Mouse (Mus musculus) B cell, adult 62 days (primary cell): ENCODE measurements around the gene Wfdc9. TPM values are rescaled to one million over a fixed set of nuclear protein-coding genes. Genes with fewer than 3 reads are reported as not detected.

Source experiments
- total RNA-seq: library from RNA; stranded (reverse); gene quantifications from 4 replicates; pipeline ENCODE4 v1.2.4, GENCODE M21; 2023

Gene Wfdc9
- not detected in 4 replicates for total RNA-seq

GRCm38 (mm10) chr2:164656483-164656882 is at the start of gene Wfdc9:
Gene Wfdc9, minus strand, starts transcription at chr2:164656583.

GRCm38 (mm10) chr2:164698201-164698600 is 41.8 kb upstream of the Wfdc9 start, which contains the start of gene Spint4:
Gene Spint4, plus strand, starts transcription at chr2:164698501.

DNA sequence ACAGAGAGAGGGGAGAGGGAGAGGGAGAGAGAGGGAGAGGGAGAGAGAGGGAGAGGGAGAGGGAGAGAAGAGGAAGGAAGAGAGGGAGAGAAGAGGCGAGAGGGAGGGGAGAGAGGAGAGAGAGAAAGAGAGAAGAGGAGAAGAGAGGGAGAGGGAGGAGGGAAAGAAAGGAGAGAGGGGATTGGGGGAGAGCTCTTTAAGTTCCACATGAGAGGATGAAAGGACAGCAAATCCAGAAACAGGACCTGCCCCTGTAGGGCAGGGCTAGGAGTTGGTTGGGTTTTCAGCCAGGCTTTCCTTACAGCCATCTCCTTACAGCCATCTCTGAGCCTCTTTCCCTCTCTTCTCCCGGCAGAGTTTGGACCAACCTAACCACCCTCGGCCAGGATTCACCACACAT is 28.4 kb upstream of the Wfdc9 start, which contains the start of gene Wfdc13:
TSS of gene Wfdc13 (plus strand) at position 301 of the 400 bp plus-strand sequence.

GRCm38 (mm10) chr2:164673987-164674386 is 17.6 kb upstream of the Wfdc9 start, which contains the start of gene Wfdc11:
Gene Wfdc11, minus strand, starts transcription at chr2:164674087.

GRCm38 (mm10) chr2:164655858-164656257 is 525 bp downstream of the Wfdc9 start, which contains the start of gene Wfdc10:
Gene Wfdc10, plus strand, starts transcription at chr2:164656046.

GRCm38 (mm10) chr2:164638696-164639095 is 17.7 kb downstream of the Wfdc9 start, which contains the start of gene Wfdc16:
Gene Wfdc16, minus strand, starts transcription at chr2:164638796.

DNA sequence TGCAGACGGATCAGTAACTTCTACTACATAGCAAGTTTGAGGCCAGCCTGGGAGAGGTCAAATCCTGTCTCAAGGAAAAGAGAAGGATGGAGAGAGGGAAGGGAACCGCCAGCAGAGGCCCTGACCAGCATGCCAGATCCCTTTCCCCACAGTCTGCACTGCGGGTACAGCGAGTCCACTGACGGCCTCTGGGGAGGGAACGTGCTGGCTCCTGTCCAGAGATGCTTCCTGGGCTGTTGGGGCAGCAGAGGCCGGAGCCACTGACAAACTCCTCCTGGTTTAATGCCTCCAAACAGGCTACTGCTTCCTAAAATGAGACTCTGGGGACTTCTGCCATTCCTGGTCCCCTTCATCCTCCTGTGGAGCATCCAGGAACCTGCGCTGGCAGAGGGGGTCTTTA is 42.9 kb downstream of the Wfdc9 start, which contains the start of the genes Wfdc6b and Wfdc8:
TSS of gene Wfdc6b (plus strand) at position 52 of the 400 bp plus-strand sequence.
TSS of gene Wfdc8 (minus strand) at position 156 of the 400 bp plus-strand sequence.

Other genes starting within 250 kb of the Wfdc9 start
- gene Sdc4, start 212.7 kb downstream of the Wfdc9 start, total RNA-seq = 166 to 182 TPM (median 177 TPM) in 4 replicates
- 54.0 to 63.8 TPM (median 57.4 TPM) in 4 replicates for gene Sys1, start 199.6 kb downstream of the Wfdc9 start, total RNA-seq
- 1.6 to 4.9 TPM in 2 of 4 replicates, not detected in the others for gene Gm20458, start 195.6 kb downstream of the Wfdc9 start, total RNA-seq
- gene Trp53tg5, start 182.9 kb downstream of the Wfdc9 start, total RNA-seq = not detected in 4 replicates
- 2.6 to 8.5 TPM (median 4.7 TPM) in 4 replicates for gene Dbndd2, start 170.5 kb downstream of the Wfdc9 start, total RNA-seq
- 66.6 to 71.3 TPM (median 70.8 TPM) in 4 replicates for gene Pigt, start 159.1 kb downstream of the Wfdc9 start, total RNA-seq
- not detected in 4 replicates for gene Wfdc2, start 94.2 kb downstream of the Wfdc9 start, total RNA-seq
- gene Spint3, start 83.1 kb downstream of the Wfdc9 start, total RNA-seq = not detected in 4 replicates
- gene Wfdc6a, start 71.1 kb downstream of the Wfdc9 start, total RNA-seq = not detected in 4 replicates
- not detected in 4 replicates for gene Eppin, start 63.0 kb downstream of the Wfdc9 start, total RNA-seq
- not detected in 4 replicates for gene Wfdc6b, start 43.1 kb downstream of the Wfdc9 start, total RNA-seq
- not detected in 4 replicates for gene Wfdc8, start 43.0 kb downstream of the Wfdc9 start, total RNA-seq
- not detected in 4 replicates for gene Wfdc16, start 17.8 kb downstream of the Wfdc9 start, total RNA-seq
- gene Wfdc10, start 537 bp downstream of the Wfdc9 start, total RNA-seq = 1.5 TPM in 1 of 4 replicates, not detected in the others
- gene Wfdc11, start 17.5 kb upstream of the Wfdc9 start, total RNA-seq = not detected in 4 replicates
- not detected in 4 replicates for gene Wfdc13, start 28.5 kb upstream of the Wfdc9 start, total RNA-seq
- gene Spint4, start 41.9 kb upstream of the Wfdc9 start, total RNA-seq = not detected in 4 replicates
- not detected in 4 replicates for gene Spint5, start 58.7 kb upstream of the Wfdc9 start, total RNA-seq
- gene Wfdc3, start 89.3 kb upstream of the Wfdc9 start, total RNA-seq = not detected in 4 replicates
- 38.4 to 45.2 TPM (median 42.9 TPM) in 4 replicates for gene Dnttip1, start 89.4 kb upstream of the Wfdc9 start, total RNA-seq
- gene Ube2c, start 113.3 kb upstream of the Wfdc9 start, total RNA-seq = 1.7 to 4.0 TPM (median 2.7 TPM) in 4 replicates
- not detected in 4 replicates for gene Tnnc2, start 123.4 kb upstream of the Wfdc9 start, total RNA-seq
- gene Snx21, start 129.2 kb upstream of the Wfdc9 start, total RNA-seq = 0.46 to 0.97 TPM (median 0.70 TPM) in 4 replicates
- gene Acot8, start 148.3 kb upstream of the Wfdc9 start, total RNA-seq = 53.7 to 69.6 TPM (median 60.6 TPM) in 4 replicates
- gene Zswim3, start 148.5 kb upstream of the Wfdc9 start, total RNA-seq = 3.2 to 4.0 TPM (median 3.6 TPM) in 4 replicates
- gene Zswim1, start 166.1 kb upstream of the Wfdc9 start, total RNA-seq = 8.4 to 9.0 TPM (median 8.5 TPM) in 4 replicates
- gene Spata25, start 172.0 kb upstream of the Wfdc9 start, total RNA-seq = 1.2 to 2.3 TPM (median 1.2 TPM) in 3 of 4 replicates, not detected in the other
- gene Ctsa, start 176.3 kb upstream of the Wfdc9 start, total RNA-seq = 189 to 200 TPM (median 195 TPM) in 4 replicates
- 3.8 to 5.6 TPM (median 4.9 TPM) in 4 replicates for gene Neurl2, start 176.9 kb upstream of the Wfdc9 start, total RNA-seq
- 7.6 to 11.4 TPM (median 9.0 TPM) in 4 replicates for gene Pltp, start 201.1 kb upstream of the Wfdc9 start, total RNA-seq
- 93.6 to 100 TPM (median 96.6 TPM) in 4 replicates for gene Pcif1, start 222.7 kb upstream of the Wfdc9 start, total RNA-seq